ENCODE assay signal across 8 mouse cellular contexts in the genomic region with DNA sequence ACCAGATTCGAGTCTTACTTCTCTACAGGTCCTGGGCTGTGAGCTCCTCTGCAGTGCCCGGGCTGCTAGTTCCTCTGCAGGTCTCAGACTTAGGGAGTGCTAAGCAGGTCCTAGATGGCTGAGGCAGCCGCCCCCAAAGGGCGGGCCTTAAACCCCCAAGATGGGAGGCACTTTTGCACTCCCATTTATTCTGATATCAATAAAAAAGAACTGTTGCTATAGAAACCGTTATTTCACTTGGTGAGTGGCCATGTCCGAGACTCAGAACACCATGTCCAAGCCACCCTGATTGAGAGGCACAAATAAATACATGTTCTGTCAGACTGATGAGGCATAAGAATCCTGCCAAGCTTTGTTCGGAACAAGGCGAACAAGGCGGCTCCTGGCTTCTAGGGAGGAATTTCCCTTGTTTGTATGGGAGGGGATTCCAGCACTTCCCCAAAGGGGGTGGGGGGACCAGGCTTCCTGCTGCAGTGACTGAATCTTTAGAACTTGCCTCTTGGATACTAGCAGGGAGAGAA. TPM values are rescaled to one million over a fixed set of nuclear protein-coding genes. Genes with fewer than 3 reads are reported as not detected.
DNase-seq lines count a peak whose midpoint lies in the region; ATAC-seq and TF ChIP-seq lines count a peak whose summit lies in the region.
"Had no signal": no experiment of that assay in that cellular context is flagged by ENCODE, and none has a peak within 500 bp of the region (broad histone marks: within the 10 kb centered on the region; RNA-seq: fewer than 3 reads in every experiment).

No protein-coding gene starts in this region.

- no peak overlapping the region for H3K9ac ChIP-seq in liver, postnatal 0 days (replicated peaks)
- no peak overlapping the region for H3K9ac ChIP-seq in liver, embryonic 12.5 days
- H3K9ac ChIP-seq in midbrain, embryonic 16.5 days (ENCODE audit: low read depth, low read length): no peak overlapping the region

- WGBS in liver, postnatal 0 days (ENCODE audit: insufficient replicate concordance): 36% methylated on average over 9 of the region's 9 CpGs
- WGBS in liver, embryonic 12.5 days (ENCODE audit: insufficient replicate concordance): 22% methylated on average over 9 of the region's 9 CpGs
- WGBS in midbrain, embryonic 16.5 days: 15% methylated on average over 9 of the region's 9 CpGs

- TF ChIP-seq EP300 in liver, postnatal 0 days (IDR thresholded peaks at IDR 0.05; ENCODE audit: low read depth): peak; percentile 43; the same call in 1 of the 2 replicates

- H3K4me2 ChIP-seq in liver, postnatal 0 days (ENCODE audit: low read depth, low read length): 0 out of 2 replicates have a peak overlapping the region, but pooled peaks have one; percentile 6
- no peak overlapping the region for H3K4me2 ChIP-seq in liver, embryonic 12.5 days
- no peak overlapping the region for H3K4me2 ChIP-seq in midbrain, embryonic 16.5 days (ENCODE audit: low read length)

- peaks cover 2% of the 10 kb centered on the region for H3K4me1 ChIP-seq in liver, postnatal 0 days (ENCODE audit: insufficient read depth)
- H3K4me1 ChIP-seq in liver, embryonic 12.5 days: peaks cover 5% of the 10 kb centered on the region; the same call in 1 of the 2 replicates
- no peaks in the 10 kb centered on the region for H3K4me1 ChIP-seq in midbrain, embryonic 16.5 days (ENCODE audit: control insufficient read depth, insufficient read depth, low read length)

- no peaks in the 10 kb centered on the region for H3K27me3 ChIP-seq in liver, postnatal 0 days (ENCODE audit: insufficient read depth, low read length)
- H3K27me3 ChIP-seq in liver, embryonic 12.5 days (replicated peaks): peaks cover 6% of the 10 kb centered on the region
- H3K27me3 ChIP-seq in midbrain, embryonic 16.5 days (ENCODE audit: control insufficient read depth, insufficient read depth, low read depth, low read length): no peaks in the 10 kb centered on the region; the same call in 1 of the 2 replicates

- H3K4me3 ChIP-seq in liver, postnatal 0 days (ENCODE audit: low read depth, low read length): no peak overlapping the region
- no peak overlapping the region for H3K4me3 ChIP-seq in liver, embryonic 12.5 days
- H3K4me3 ChIP-seq in midbrain, embryonic 16.5 days (ENCODE audit: low read depth, low read length): no peak overlapping the region

- no peak for TF ChIP-seq CTCF in liver, postnatal 0 days (IDR thresholded peaks at IDR 0.05; ENCODE audit: low read depth)

- peak; percentile 68 for ATAC-seq in liver, postnatal 0 days
- no peak for ATAC-seq in liver, embryonic 12.5 days
- ATAC-seq in midbrain, embryonic 16.5 days: peak; percentile 47

- DNase-seq in liver, postnatal 0 days: no peak
- peak; percentile 65 to 81 for DNase-seq in heart, adult 18-20 months
- peak; percentile 60 to 71 for DNase-seq in layer of hippocampus, adult 8-10 months (ENCODE audit: low spot score in 2 of 2)
- DNase-seq in B cell, adult 2 months: no peak
- no peak for DNase-seq in urinary bladder, postnatal 14 days (ENCODE audit: low spot score)

- no peaks in the 10 kb centered on the region for H3K36me3 ChIP-seq in liver, postnatal 0 days (replicated peaks; ENCODE audit: insufficient read depth, low read length)
- no peaks in the 10 kb centered on the region for H3K36me3 ChIP-seq in liver, embryonic 12.5 days
- no peaks in the 10 kb centered on the region for H3K36me3 ChIP-seq in midbrain, embryonic 16.5 days (ENCODE audit: control insufficient read depth, insufficient read depth, low read length)

- H3K9me3 ChIP-seq in liver, postnatal 0 days (ENCODE audit: low read length): no peaks in the 10 kb centered on the region
- H3K9me3 ChIP-seq in liver, embryonic 12.5 days (replicated peaks): no peaks in the 10 kb centered on the region
- H3K9me3 ChIP-seq in midbrain, embryonic 16.5 days (replicated peaks; ENCODE audit: control insufficient read depth, low read length, poor library complexity, severe bottlenecking): no peaks in the 10 kb centered on the region

- H3K27ac ChIP-seq in liver, postnatal 0 days (ENCODE audit: low read depth): no peak overlapping the region
- H3K27ac ChIP-seq in liver, embryonic 12.5 days: no peak overlapping the region
- no peak overlapping the region for H3K27ac ChIP-seq in midbrain, embryonic 16.5 days (ENCODE audit: low read length)

RNA-seq across cellular contexts. Expression of gene Fam107a, which starts 8.1 kb away (rescaled TPM):
- not detected in 2 replicates for polyA plus RNA-seq in liver, postnatal 0 days (2015; fragmentation: Nextera tagmentation; extraction: Ambion mirVana)
- polyA plus RNA-seq in liver, embryonic 12.5 days (2016; fragmentation: Nextera tagmentation; extraction: Ambion mirVana): 0.05 TPM in 1 of 2 replicates, not detected in the other
- 10 to 100 TPM; 12.1 to 24.4 TPM for total RNA-seq in heart, adult 18-20 months (2021)
- total RNA-seq in layer of hippocampus, adult 8-10 months (2022): 100 to 1,000 TPM; 232 to 320 (median 258) TPM
- polyA plus RNA-seq in midbrain, embryonic 16.5 days (2015; fragmentation: Nextera tagmentation; extraction: Ambion mirVana): 0.92 and 1.4 TPM in 2 replicates
- total RNA-seq: hematopoietic stem cell, adult 5-6 weeks had no signal

RNA-seq across cellular contexts. Expression of gene Acox2, which starts 50.5 kb away (rescaled TPM):
- polyA plus RNA-seq in liver, postnatal 0 days (2015; fragmentation: Nextera tagmentation; extraction: Ambion mirVana): 64.9 and 66.7 TPM in 2 replicates
- polyA plus RNA-seq in liver, embryonic 12.5 days (2016; fragmentation: Nextera tagmentation; extraction: Ambion mirVana): 2.8 and 3.5 TPM in 2 replicates
- total RNA-seq in heart, adult 18-20 months (2021): under 1 TPM; 0.35 to 0.72 TPM
- total RNA-seq in layer of hippocampus, adult 8-10 months (2022): not detected
- not detected in 2 replicates for polyA plus RNA-seq in midbrain, embryonic 16.5 days (2015; fragmentation: Nextera tagmentation; extraction: Ambion mirVana)
- total RNA-seq: hematopoietic stem cell, adult 5-6 weeks had no signal

Comparison
In these comparisons a context has a peak if more than half of its experiments do, and no peak if none do; other contexts are left out.
1. RNA of gene Acox2, which starts 50.5 kb away (polyA plus RNA-seq): 64.9 to 66.7 TPM in liver, postnatal 0 days; 2.8 to 3.5 TPM in liver, embryonic 12.5 days and not detected in midbrain, embryonic 16.5 days; every median in the first group is over 10 times any median in the second.
2. DNase-seq: peak in heart, adult 18-20 months (2 of 2) and layer of hippocampus, adult 8-10 months (2 of 2); none in liver, postnatal 0 days (single experiment), B cell, adult 2 months (0 of 2) and urinary bladder, postnatal 14 days (single experiment).